Mouse (Mus musculus): ENCODE measurements around the gene Vkorc1l1. TPM values are rescaled to one million over a fixed set of nuclear protein-coding genes. Genes with fewer than 3 reads are reported as not detected.

Gene Vkorc1l1
- polyA plus RNA-seq, 1 experiment: not detected

GRCm38 (mm10) chr5:129918065-129918651 lies 23.6 kb upstream of the Vkorc1l1 start:
- 94% methylated on average over 24 of the region's 24 CpGs for WGBS
- H3K27ac ChIP-seq (ENCODE audit: insufficient read depth, low read depth, low read length): no peak overlapping the region
- H3K4me3 ChIP-seq (ENCODE audit: insufficient read depth, low read depth, low read length): no peak overlapping the region
- TF ChIP-seq POLR2A (IDR thresholded peaks at IDR 0.05; ENCODE audit: insufficient read depth, low read depth, low read length): no peak
- no peak for TF ChIP-seq CTCF (IDR thresholded peaks at IDR 0.05; ENCODE audit: insufficient read depth, low read depth, low read length)
- no peaks in the 10 kb centered on the region for H3K4me1 ChIP-seq (ENCODE audit: control insufficient read depth, insufficient read depth, low read length)

- TF ChIP-seq CTCF (IDR thresholded peaks at IDR 0.05; ENCODE audit: insufficient read depth, low read depth, low read length) (no peak), POLR2A (IDR thresholded peaks at IDR 0.05; ENCODE audit: insufficient read depth, low read depth, low read length) (no peak)
- 86% methylated on average over 9 of the region's 9 CpGs for WGBS
Measured at GRCm38 (mm10) chr5:129918752-129919151, 23.0 kb upstream of the Vkorc1l1 start.

GRCm38 (mm10) chr5:129919320-129919719 lies 22.4 kb upstream of the Vkorc1l1 start:
- H3K27ac ChIP-seq (ENCODE audit: insufficient read depth, low read depth, low read length): no peak overlapping the region
- TF ChIP-seq POLR2A (IDR thresholded peaks at IDR 0.05; ENCODE audit: insufficient read depth, low read depth, low read length) (no peak), CTCF (IDR thresholded peaks at IDR 0.05; ENCODE audit: insufficient read depth, low read depth, low read length) (no peak)
- H3K4me3 ChIP-seq (ENCODE audit: insufficient read depth, low read depth, low read length): no peak overlapping the region
- H3K4me1 ChIP-seq (ENCODE audit: control insufficient read depth, insufficient read depth, low read length): no peaks in the 10 kb centered on the region
- WGBS: 81% methylated on average over 8 of the region's 8 CpGs

More at GRCm38 (mm10) chr5:129918752-129919151, 23.0 kb upstream of the Vkorc1l1 start:
- no peak overlapping the region for H3K27ac ChIP-seq (ENCODE audit: insufficient read depth, low read depth, low read length)
- no peak overlapping the region for H3K4me3 ChIP-seq (ENCODE audit: insufficient read depth, low read depth, low read length)
- no peaks in the 10 kb centered on the region for H3K4me1 ChIP-seq (ENCODE audit: control insufficient read depth, insufficient read depth, low read length)

GRCm38 (mm10) chr5:129921972-129922371 lies 19.8 kb upstream of the Vkorc1l1 start:
- WGBS: 97% methylated on average over 4 of the region's 4 CpGs
- H3K4me1 ChIP-seq (ENCODE audit: control insufficient read depth, insufficient read depth, low read length): no peaks in the 10 kb centered on the region
- H3K27ac ChIP-seq (ENCODE audit: insufficient read depth, low read depth, low read length): no peak overlapping the region
- TF ChIP-seq CTCF (IDR thresholded peaks at IDR 0.05; ENCODE audit: insufficient read depth, low read depth, low read length) (no peak), POLR2A (IDR thresholded peaks at IDR 0.05; ENCODE audit: insufficient read depth, low read depth, low read length) (no peak)
- no peak overlapping the region for H3K4me3 ChIP-seq (ENCODE audit: insufficient read depth, low read depth, low read length)

GRCm38 (mm10) chr5:129924820-129925452 lies 16.8 kb upstream of the Vkorc1l1 start:
- Histone ChIP-seq H3K4me3 (ENCODE audit: insufficient read depth, low read depth, low read length) (no peak overlapping the region), H3K27ac (ENCODE audit: insufficient read depth, low read depth, low read length) (no peak overlapping the region), H3K4me1 (ENCODE audit: control insufficient read depth, insufficient read depth, low read length) (no peaks in the 10 kb centered on the region)
- TF ChIP-seq POLR2A (IDR thresholded peaks at IDR 0.05; ENCODE audit: insufficient read depth, low read depth, low read length): no peak
- TF ChIP-seq CTCF (IDR thresholded peaks at IDR 0.05; ENCODE audit: insufficient read depth, low read depth, low read length): no peak
- WGBS: 90% methylated on average over 8 of the region's 8 CpGs

- Histone ChIP-seq H3K4me3 (ENCODE audit: insufficient read depth, low read depth, low read length) (no peak overlapping the region), H3K27ac (ENCODE audit: insufficient read depth, low read depth, low read length) (no peak overlapping the region), H3K4me1 (ENCODE audit: control insufficient read depth, insufficient read depth, low read length) (no peaks in the 10 kb centered on the region)
- TF ChIP-seq POLR2A (IDR thresholded peaks at IDR 0.05; ENCODE audit: insufficient read depth, low read depth, low read length): no peak
- TF ChIP-seq CTCF (IDR thresholded peaks at IDR 0.05; ENCODE audit: insufficient read depth, low read depth, low read length): no peak
- 81% methylated on average over 5 of the region's 5 CpGs for WGBS
Measured at GRCm38 (mm10) chr5:129925933-129926332, 15.8 kb upstream of the Vkorc1l1 start.

- Histone ChIP-seq H3K4me1 (ENCODE audit: control insufficient read depth, insufficient read depth, low read length) (no peaks in the 10 kb centered on the region), H3K27ac (ENCODE audit: insufficient read depth, low read depth, low read length) (no peak overlapping the region), H3K4me3 (ENCODE audit: insufficient read depth, low read depth, low read length) (no peak overlapping the region)
- TF ChIP-seq POLR2A (IDR thresholded peaks at IDR 0.05; ENCODE audit: insufficient read depth, low read depth, low read length) (no peak), CTCF (IDR thresholded peaks at IDR 0.05; ENCODE audit: insufficient read depth, low read depth, low read length) (no peak)
- WGBS: 43% methylated on average over 9 of the region's 9 CpGs
Measured at GRCm38 (mm10) chr5:129929924-129930855, 11.6 kb upstream of the Vkorc1l1 start.

- WGBS: 38% methylated on average over 4 of the region's 4 CpGs
- no peaks in the 10 kb centered on the region for H3K4me1 ChIP-seq (ENCODE audit: control insufficient read depth, insufficient read depth, low read length)
Measured at GRCm38 (mm10) chr5:129936941-129937340, 4.8 kb upstream of the Vkorc1l1 start.

GRCm38 (mm10) chr5:129940281-129940680 lies 1.5 kb upstream of the Vkorc1l1 start:
- no peak overlapping the region for H3K27ac ChIP-seq (ENCODE audit: insufficient read depth, low read depth, low read length)
- no peak overlapping the region for H3K4me3 ChIP-seq (ENCODE audit: insufficient read depth, low read depth, low read length)
- TF ChIP-seq POLR2A (IDR thresholded peaks at IDR 0.05; ENCODE audit: insufficient read depth, low read depth, low read length): no peak
- TF ChIP-seq CTCF (IDR thresholded peaks at IDR 0.05; ENCODE audit: insufficient read depth, low read depth, low read length): no peak
- WGBS: 36% methylated on average over 2 of the region's 2 CpGs
- no peaks in the 10 kb centered on the region for H3K4me1 ChIP-seq (ENCODE audit: control insufficient read depth, insufficient read depth, low read length)

More at GRCm38 (mm10) chr5:129936941-129937340, 4.8 kb upstream of the Vkorc1l1 start:
- TF ChIP-seq CTCF (IDR thresholded peaks at IDR 0.05; ENCODE audit: insufficient read depth, low read depth, low read length): no peak
- TF ChIP-seq POLR2A (IDR thresholded peaks at IDR 0.05; ENCODE audit: insufficient read depth, low read depth, low read length): no peak
- Histone ChIP-seq H3K4me3 (ENCODE audit: insufficient read depth, low read depth, low read length) (no peak overlapping the region), H3K27ac (ENCODE audit: insufficient read depth, low read depth, low read length) (no peak overlapping the region)

All from olfactory bulb, adult 2 months (tissue).